Mouse (Mus musculus): Measurements from ENCODE around the gene Tmem179b. TPM values are rescaled to one million over a fixed set of nuclear protein-coding genes. Genes with fewer than 3 reads are reported as not detected.

Tmem179b gene
- total RNA-seq, 1 experiment from 2014 or later, result 52.4 TPM

Other genes starting within 250 kb of the Tmem179b start
- not detected in 2 replicates for gene Slc22a8, start 183.2 kb downstream of the Tmem179b start, total RNA-seq (2023)
- not detected in 2 replicates for gene Slc22a6, start 156.4 kb downstream of the Tmem179b start, total RNA-seq (2023)
- gene Chrm1, start 110.7 kb downstream of the Tmem179b start, total RNA-seq (2023), result 0.19 and 0.43 TPM in 2 replicates
- 158 and 184 TPM in 2 replicates for gene Slc3a2, start 51.1 kb downstream of the Tmem179b start, total RNA-seq (2023)
- 22.0 TPM in 2 replicates for gene Wdr74, start 38.6 kb downstream of the Tmem179b start, total RNA-seq (2023)
- 1.00 and 1.5 TPM in 2 replicates for gene 1700092M07Rik, start 33.7 kb downstream of the Tmem179b start, total RNA-seq (2023)
- gene Stx5a, start 33.1 kb downstream of the Tmem179b start, total RNA-seq (2023), result 173 and 212 TPM in 2 replicates
- 146 and 190 TPM in 2 replicates for gene Nxf1, start 17.4 kb downstream of the Tmem179b start, total RNA-seq (2023)
- 20.3 and 22.0 TPM in 2 replicates for gene Tmem223, start 3.5 kb downstream of the Tmem179b start, total RNA-seq (2023)
- 7.5 and 8.2 TPM in 2 replicates for gene Taf6l, start 11.9 kb upstream of the Tmem179b start, total RNA-seq (2023)
- 36.0 and 36.7 TPM in 2 replicates for gene Polr2g, start 24.1 kb upstream of the Tmem179b start, total RNA-seq (2023)
- gene Zbtb3, start 28.1 kb upstream of the Tmem179b start, total RNA-seq (2023), result 0.52 and 0.76 TPM in 2 replicates
- gene Ttc9c, start 44.9 kb upstream of the Tmem179b start, total RNA-seq (2023), result 16.9 and 18.9 TPM in 2 replicates
- 86.0 and 118 TPM in 2 replicates for gene Hnrnpul2, start 45.5 kb upstream of the Tmem179b start, total RNA-seq (2023)
- 1.4 TPM in 1 of 2 replicates, not detected in the other for gene AC129217.1, start 55.3 kb upstream of the Tmem179b start, total RNA-seq (2023)
- 43.3 and 49.7 TPM in 2 replicates for gene Bscl2, start 63.0 kb upstream of the Tmem179b start, total RNA-seq (2023)
- not detected in 2 replicates for gene Gng3, start 64.7 kb upstream of the Tmem179b start, total RNA-seq (2023)
- 0.27 and 0.57 TPM in 2 replicates for gene Lrrn4cl, start 76.3 kb upstream of the Tmem179b start, total RNA-seq (2023)
- 89.2 and 93.8 TPM in 2 replicates for gene Ubxn1, start 97.0 kb upstream of the Tmem179b start, total RNA-seq (2023)
- gene Uqcc3, start 106.5 kb upstream of the Tmem179b start, total RNA-seq (2023), result 15.4 and 22.1 TPM in 2 replicates
- 1.8 and 10.2 TPM in 2 replicates for gene Lbhd1, start 109.3 kb upstream of the Tmem179b start, total RNA-seq (2023)
- gene Gm49403, start 109.5 kb upstream of the Tmem179b start, total RNA-seq (2023), result not detected in 2 replicates
- 15.3 and 21.7 TPM in 2 replicates for gene 1810009A15Rik, start 114.4 kb upstream of the Tmem179b start, total RNA-seq (2023)
- gene Gm49416, start 114.5 kb upstream of the Tmem179b start, total RNA-seq (2023), result 6.5 TPM in 1 of 2 replicates, not detected in the other
- gene Ints5, start 118.5 kb upstream of the Tmem179b start, total RNA-seq (2023), result 9.3 and 11.1 TPM in 2 replicates
- gene Ganab, start 123.6 kb upstream of the Tmem179b start, total RNA-seq (2023), result 76.0 and 93.0 TPM in 2 replicates
- 29.7 and 35.6 TPM in 2 replicates for gene B3gat3, start 145.9 kb upstream of the Tmem179b start, total RNA-seq (2023)
- gene Rom1, start 154.9 kb upstream of the Tmem179b start, total RNA-seq (2023), result 1.5 and 2.1 TPM in 2 replicates
- gene Eml3, start 155.1 kb upstream of the Tmem179b start, total RNA-seq (2023), result 43.3 and 54.8 TPM in 2 replicates
- gene Mta2, start 167.4 kb upstream of the Tmem179b start, total RNA-seq (2023), result 109 and 121 TPM in 2 replicates
- 6.5 and 12.9 TPM in 2 replicates for gene Tut1, start 179.4 kb upstream of the Tmem179b start, total RNA-seq (2023)
- 85.1 and 106 TPM in 2 replicates for gene Eef1g, start 192.6 kb upstream of the Tmem179b start, total RNA-seq (2023)
- 367 and 445 TPM in 2 replicates for gene Ahnak, start 214.8 kb upstream of the Tmem179b start, total RNA-seq (2023)